Mouse (Mus musculus): ENCODE measurements around the gene Apbb2.

Gene Apbb2

GRCm38 (mm10) chr5:66469685-66470084, 148.9 kb downstream of the Apbb2 start:
- no peak for DNase-seq

- DNase-seq = no peak
These were observed 150.1 kb downstream of the Apbb2 start for GRCm38 (mm10) chr5:66468331-66469001.

GRCm38 (mm10) chr5:66462665-66463064, 155.9 kb downstream of the Apbb2 start:
- DNase-seq = no peak

DNA sequence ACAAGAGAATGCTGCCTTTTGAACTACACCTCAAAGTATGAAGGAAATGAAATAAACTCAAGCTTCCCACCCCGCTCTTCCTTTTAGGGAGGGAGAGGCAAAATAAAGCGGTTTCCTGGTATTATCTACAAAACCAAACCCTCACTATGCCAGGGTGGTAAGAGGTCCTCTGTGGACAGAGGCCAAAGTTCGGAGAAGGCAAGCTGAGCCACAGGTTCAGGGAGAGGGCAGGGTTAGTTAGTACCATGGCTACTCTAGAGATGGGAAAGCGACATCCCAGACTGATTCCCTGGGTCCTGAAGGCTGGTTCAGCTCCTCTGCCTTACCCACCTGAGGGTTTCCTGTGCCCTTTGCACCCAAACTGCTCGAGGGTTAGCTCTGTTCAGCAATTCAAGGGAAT, 159.7 kb downstream of the Apbb2 start:
- DNase-seq = no peak

- DNase-seq = no peak
These were observed 163.3 kb downstream of the Apbb2 start for GRCm38 (mm10) chr5:66455271-66455670.

DNA sequence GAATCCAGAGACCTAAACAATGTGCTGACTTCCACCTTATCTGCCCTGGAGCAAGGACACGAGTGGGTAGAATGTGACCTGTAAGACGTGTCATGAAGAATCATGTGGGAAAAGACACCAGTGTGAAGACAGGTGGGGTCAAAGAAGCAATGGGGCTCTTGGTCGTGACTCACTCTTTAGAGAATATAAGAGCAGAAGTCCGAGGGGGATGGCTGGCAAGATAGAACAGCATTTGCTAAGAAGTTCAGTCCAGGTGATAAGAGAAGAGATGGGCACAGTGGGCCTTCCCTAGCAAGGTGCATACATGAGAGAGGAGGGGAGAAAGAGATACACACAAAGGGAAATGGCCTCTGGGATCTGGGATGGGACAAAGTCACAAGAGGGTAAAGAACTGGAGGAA, 163.8 kb downstream of the Apbb2 start:
- no peak for DNase-seq

- no peak for DNase-seq
These were observed 165.5 kb downstream of the Apbb2 start for GRCm38 (mm10) chr5:66453106-66453505.

DNA sequence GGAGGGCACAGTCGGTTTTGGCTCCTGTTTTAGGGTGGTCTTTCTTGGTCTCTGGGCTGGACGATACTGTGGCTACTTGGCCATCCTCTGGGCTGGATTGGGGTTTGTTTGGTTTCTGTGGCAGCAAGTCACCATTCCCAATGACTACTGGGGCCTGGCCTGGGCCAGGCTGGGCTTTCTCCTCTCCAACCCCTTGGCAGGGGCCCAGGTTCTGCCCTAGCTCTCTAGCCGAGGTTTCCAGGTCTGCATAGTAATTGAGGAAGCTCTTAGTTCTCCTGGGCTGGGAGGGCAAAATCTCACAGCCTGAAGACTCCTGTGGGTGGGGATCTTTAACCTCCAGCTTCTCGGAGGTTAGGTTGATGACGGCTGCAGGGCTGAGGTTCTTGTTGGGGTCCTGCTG, 167.0 kb downstream of the Apbb2 start:
- DNase-seq = no peak

DNA sequence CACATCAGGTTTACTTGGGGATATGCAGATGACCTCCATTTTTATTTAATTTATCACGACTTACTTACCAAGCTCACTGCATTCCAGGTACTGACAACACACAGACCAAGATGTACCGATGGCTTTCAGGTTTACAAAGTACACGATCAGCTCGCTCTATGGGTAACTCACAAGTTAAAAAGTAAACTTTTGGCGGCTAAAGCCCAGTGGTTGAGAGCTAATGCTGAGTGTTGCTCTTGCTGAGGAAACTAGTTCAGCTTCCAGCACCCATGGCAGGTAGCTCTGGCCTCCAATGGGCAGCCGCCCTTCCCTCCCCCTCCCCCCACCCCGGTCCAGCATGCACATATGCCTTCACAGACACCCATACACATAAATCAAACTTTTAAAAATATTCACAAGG, 173.1 kb downstream of the Apbb2 start:
- DNase-seq = no peak

GRCm38 (mm10) chr5:66442260-66442659, 176.3 kb downstream of the Apbb2 start:
- DNase-seq = peak; percentile 13

- no peak for DNase-seq
These were observed 181.8 kb downstream of the Apbb2 start for GRCm38 (mm10) chr5:66436791-66437246.

GRCm38 (mm10) chr5:66435158-66435557, 183.4 kb downstream of the Apbb2 start:
- DNase-seq = no peak

- DNase-seq = no peak
These were observed 189.5 kb downstream of the Apbb2 start for GRCm38 (mm10) chr5:66429076-66429475.

DNA sequence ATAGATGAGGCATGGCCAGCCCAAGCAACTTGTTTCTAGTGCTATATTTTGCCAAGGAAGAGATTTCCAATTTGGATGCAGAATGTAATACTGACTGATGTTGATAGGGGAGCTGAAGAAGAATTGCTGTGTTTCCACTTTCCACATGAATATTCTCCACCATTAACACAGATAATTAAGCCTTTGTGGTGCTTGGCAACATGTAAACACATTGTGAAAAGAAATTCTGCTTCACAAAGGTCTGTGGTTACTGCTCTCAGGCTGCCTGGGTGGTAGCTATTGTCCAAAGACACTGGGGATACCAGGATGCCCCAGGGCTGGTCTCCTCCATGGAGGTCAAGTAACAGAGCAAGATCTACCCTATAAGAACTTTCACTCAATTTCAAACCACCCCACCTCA, 190.5 kb downstream of the Apbb2 start:
- DNase-seq = no peak

DNA sequence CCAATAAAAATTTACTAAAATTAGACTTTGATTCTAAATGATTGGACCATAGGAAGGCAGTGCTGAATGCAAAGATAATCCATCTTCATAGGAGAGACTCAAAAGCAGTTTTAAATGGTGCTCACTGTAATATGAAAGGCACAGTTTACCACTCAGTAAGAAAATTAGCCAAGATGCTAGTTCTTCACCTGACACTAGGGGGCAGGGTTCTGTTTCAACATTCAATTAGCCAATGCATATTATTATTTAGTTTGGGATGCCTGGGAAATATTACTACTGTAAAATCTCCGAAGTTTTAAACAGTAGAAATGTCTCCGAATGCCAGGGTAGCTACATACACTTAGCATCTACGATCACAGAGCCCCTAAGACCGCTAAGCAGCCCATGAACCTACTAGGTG, 194.7 kb downstream of the Apbb2 start:
- no peak for DNase-seq

GRCm38 (mm10) chr5:66423466-66423865, 195.1 kb downstream of the Apbb2 start:
- no peak for DNase-seq

- no peak for DNase-seq
These were observed 196.6 kb downstream of the Apbb2 start for GRCm38 (mm10) chr5:66421954-66422353.

DNA sequence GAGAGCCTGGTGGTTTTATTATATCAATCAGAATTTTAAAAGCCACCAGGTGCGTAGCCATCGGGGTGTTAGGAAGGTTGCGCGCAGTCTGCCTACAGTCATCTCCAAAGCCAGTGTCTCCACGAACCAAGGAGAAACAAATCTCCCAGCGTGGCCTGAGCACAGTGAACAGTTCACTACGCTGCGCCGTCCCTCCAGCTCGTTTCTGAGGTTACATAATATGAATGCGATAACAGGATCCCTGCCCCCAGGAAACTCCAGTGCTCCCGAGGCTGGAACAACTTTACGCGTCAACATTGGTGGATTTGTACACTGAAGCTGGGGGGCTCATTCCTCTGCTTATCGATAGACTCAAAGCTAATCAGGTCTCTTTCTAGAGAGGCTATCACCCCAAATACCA, 197.4 kb downstream of the Apbb2 start:
- DNase-seq = no peak

DNA sequence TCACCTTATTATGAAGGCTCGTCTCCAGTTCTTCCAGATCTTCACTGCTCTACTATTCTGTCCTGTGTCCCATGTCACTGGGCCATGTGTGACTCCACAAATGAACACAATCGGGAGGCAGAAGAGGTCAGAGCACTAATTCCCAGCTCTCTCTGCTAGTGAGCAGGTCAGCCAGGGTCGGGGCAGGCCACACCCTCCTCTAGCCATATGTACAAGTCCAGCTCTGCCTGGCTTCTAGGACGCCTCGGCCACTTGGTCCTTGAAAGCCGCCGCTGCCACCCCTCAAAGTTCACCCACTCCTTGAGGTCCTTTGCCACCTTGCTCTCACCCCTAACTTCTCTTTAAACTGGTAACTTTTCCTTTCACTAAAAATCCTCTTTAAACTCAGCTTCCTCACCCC, 198.6 kb downstream of the Apbb2 start:
- no peak for DNase-seq

DNA sequence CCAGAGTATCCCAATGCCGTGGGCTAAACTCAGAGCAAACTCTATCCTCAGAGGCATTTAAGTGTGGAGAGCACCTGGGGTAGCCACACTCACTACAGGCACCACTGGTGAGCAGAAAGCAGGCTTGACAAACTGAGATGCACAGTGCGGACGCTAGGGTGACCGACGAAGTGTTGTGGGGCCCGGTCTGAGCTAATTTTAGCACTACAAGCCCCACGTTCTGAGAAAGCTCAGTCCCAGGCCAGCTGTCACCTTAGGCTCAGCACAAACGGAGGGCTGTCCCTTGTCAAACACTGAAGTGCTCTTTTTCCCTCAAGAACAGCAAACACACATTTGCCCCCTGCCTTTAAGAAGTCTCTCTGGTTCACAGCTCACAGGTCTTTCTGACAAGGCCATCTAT, 201.3 kb downstream of the Apbb2 start:
- DNase-seq = no peak

DNA sequence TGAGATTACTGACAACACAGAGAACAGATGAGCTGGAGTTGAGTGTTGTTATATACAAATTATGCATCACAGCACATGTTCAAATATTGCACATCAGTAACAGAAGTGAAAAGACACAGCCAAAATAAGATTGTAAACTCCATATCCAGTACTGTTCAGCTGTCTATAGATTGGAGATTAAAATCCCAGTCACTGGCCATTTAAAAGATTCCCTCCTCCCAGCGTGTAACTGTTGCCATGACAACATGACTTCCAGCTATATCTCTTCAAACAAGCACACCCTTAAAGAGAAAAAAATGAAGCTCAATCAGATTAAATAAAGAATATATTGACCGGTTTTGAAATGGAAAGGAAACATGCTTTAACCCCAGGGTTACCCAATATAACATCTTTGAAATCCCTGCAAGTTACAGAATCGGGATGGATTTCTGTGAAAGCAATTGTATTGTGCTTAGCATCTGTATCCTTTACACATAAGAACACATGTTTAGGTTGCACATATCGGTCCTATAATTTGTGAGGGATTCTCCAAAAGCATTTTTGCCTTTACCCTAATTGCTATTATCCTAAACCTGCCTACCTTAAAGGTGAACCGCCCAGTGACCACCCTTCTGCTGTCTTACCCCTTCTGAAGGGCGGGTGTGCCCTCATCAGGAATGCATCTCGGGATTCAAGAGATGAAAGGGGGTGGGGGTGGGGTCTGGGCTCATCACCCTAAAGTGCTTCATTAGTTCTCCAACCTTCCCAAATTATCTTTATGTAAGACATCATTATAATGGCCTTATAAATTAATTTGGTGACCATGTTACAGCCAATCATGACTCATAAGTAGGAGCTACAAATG, 202.7 kb downstream of the Apbb2 start:
- DNase-seq = no peak

DNA sequence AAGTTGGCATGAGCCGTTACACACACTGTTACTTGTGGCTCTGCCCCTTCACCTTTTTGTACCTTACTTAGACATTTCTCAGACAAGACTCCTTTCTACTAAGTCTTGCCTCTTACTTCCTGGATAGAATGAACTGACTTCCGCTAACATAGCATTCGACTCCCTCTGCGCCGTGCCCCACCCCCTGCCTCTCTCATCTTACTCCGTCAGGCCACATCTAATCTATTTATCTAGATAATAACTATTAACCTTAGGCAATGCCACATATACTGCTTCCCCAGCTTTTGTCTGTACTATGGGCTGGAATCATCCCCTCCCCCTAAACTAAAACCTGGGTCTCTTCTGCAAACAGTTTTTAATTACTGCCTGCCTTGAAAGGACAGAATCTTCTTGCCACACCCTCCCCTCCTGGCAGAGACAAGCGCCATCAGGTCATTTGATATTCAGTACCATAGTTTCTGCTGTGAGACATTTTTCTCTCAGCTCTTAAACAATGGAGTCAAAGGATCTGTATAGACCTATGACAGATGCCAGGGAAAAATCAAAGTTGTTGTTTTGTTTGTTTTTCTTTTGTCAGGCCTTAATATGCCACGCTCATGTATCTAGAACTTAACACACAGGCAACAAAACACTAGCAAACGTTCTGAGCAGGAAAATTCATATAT, 203.4 kb downstream of the Apbb2 start:
- no peak for DNase-seq

DNA sequence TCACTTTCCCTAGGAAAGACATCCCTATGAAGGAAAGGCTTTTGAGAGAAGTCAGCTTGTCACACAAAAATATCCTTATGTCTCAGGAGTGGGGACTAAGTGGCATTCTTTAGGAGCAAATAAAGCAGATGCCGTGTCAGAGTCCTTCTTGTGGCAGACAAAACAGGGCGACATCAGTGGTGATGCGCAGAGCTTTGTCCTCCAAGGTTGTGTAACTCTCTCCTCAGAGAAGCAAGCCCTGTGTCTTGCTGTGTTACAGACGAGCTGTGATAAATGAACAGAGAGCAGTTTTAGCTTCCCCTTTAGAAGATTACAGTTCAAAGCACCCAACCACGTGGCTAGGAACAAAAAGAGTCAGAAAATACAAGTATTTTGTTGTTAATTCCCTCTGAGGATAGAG, 205.2 kb downstream of the Apbb2 start:
- no peak for DNase-seq

DNA sequence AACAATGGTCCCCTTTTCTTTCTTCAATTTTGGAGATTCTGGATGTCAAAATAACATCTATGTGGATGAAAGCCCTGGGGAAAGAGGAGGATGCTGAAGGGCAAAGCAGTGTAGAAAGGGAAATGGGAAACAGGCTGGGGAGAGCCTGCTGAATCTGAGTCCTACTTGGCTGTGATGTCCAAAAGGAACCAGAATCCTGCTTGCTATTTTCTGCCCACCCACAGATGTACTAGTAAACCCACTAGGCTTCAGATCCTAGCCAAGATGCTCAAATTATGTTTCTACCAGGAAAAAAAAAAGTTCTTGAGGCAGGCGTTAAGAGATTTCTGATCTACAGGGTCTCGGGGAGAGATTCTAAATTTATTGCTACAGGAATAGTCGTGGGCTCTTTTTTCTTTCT, 205.8 kb downstream of the Apbb2 start:
- DNase-seq = peak; percentile 31

Data from layer of hippocampus, adult 9-11 months (tissue).